Mouse (Mus musculus) adrenal gland, postnatal 14 days (tissue): ENCODE data around the gene Nomo1. TPM values are rescaled to one million over a fixed set of nuclear protein-coding genes. Genes with fewer than 3 reads are reported as not detected.

Source experiments
- total RNA-seq: library from RNA; stranded (reverse); gene quantifications from 2 replicates; pipeline ENCODE4 v1.2.3, GENCODE M21; 2021

Gene Nomo1
- total RNA-seq, 1 experiment from 2014 or later: 53.0 TPM

Other genes starting within 250 kb of the Nomo1 start
- gene Lmtk3, start 250.0 kb upstream of the Nomo1 start, total RNA-seq: 7.5 and 9.9 TPM in 2 replicates
- gene Sult2b1, start 249.0 kb upstream of the Nomo1 start, total RNA-seq: 0.52 and 1.0 TPM in 2 replicates
- 97.5 and 114 TPM in 2 replicates for gene Cyth2, start 219.1 kb upstream of the Nomo1 start, total RNA-seq
- gene Kcnj14, start 208.9 kb upstream of the Nomo1 start, total RNA-seq: 0.48 and 0.60 TPM in 2 replicates
- gene Grwd1, start 202.8 kb upstream of the Nomo1 start, total RNA-seq: 28.0 and 29.9 TPM in 2 replicates
- gene Kdelr1, start 160.9 kb upstream of the Nomo1 start, total RNA-seq: 123 and 135 TPM in 2 replicates
- gene Grin2d, start 155.3 kb upstream of the Nomo1 start, total RNA-seq: 0.93 and 1.2 TPM in 2 replicates
- gene Syngr4, start 137.0 kb upstream of the Nomo1 start, total RNA-seq: 0.59 TPM in 1 of 2 replicates, not detected in the other
- 80.0 and 80.8 TPM in 2 replicates for gene Tmem143, start 136.8 kb upstream of the Nomo1 start, total RNA-seq
- gene Emp3, start 112.3 kb upstream of the Nomo1 start, total RNA-seq: 212 TPM in 2 replicates
- 9.7 and 11.0 TPM in 2 replicates for gene Ccdc114, start 109.6 kb upstream of the Nomo1 start, total RNA-seq
- 0.90 and 15.1 TPM in 2 replicates for gene Abcc6, start 3.4 kb upstream of the Nomo1 start, total RNA-seq
- gene Kcnj11, start 67.1 kb downstream of the Nomo1 start, total RNA-seq: 1.0 and 1.3 TPM in 2 replicates
- gene Abcc8, start 146.3 kb downstream of the Nomo1 start, total RNA-seq: 0.45 and 0.93 TPM in 2 replicates
- 2.7 and 4.7 TPM in 2 replicates for gene Ush1c, start 204.8 kb downstream of the Nomo1 start, total RNA-seq
- gene Otog, start 207.3 kb downstream of the Nomo1 start, total RNA-seq: 0.04 TPM in 1 of 2 replicates, not detected in the other